Mouse (Mus musculus) cortical plate, adult 2 months (tissue): ENCODE measurements around the gene Ptprn2. TPM values are rescaled to one million over a fixed set of nuclear protein-coding genes. Genes with fewer than 3 reads are reported as not detected.
A peak's percentile ranks its signal among the peaks of the same experiment; 100 is the strongest.
"Not testable (repeated sequence)": the region's sequence is repeated elsewhere in the genome, so short reads cannot be mapped to it uniquely, and the experiment has no call there.

Experiments
- H3K27ac ChIP-seq: fragments of 200-500 bp; 2 replicates; pipeline ENCODE4 v1.5.1; 2012; ENCODE audit warnings: low read length, control low read depth, inconsistent platforms; ENCODE audit not compliant: insufficient read depth
- H3K4me1 ChIP-seq: fragments of 200-500 bp; 2 replicates; pipeline ENCODE4 v1.6.1; 2011; ENCODE audit warnings: low read length; ENCODE audit not compliant: control insufficient read depth, insufficient read depth
- H3K4me3 ChIP-seq: fragments of 200-500 bp; 2 replicates; pipeline ENCODE4 v1.5.1; 2011; ENCODE audit warnings: mild to moderate bottlenecking, low read length, control low read depth; ENCODE audit not compliant: insufficient read depth
- CTCF ChIP-seq: fragments of 200-500 bp; IDR thresholded peaks from 2 replicates; pipeline ENCODE4 v1.5.1; 2011; ENCODE audit warnings: mild to moderate bottlenecking, control low read depth, low read length; ENCODE audit not compliant: insufficient read depth; ENCODE audit errors: extremely low read depth
- POLR2A ChIP-seq: fragments of 200-500 bp; IDR thresholded peaks from 2 replicates; pipeline ENCODE4 v1.6.1; 2011; ENCODE audit warnings: mild to moderate bottlenecking, low read length, control low read depth; ENCODE audit not compliant: insufficient read depth; ENCODE audit errors: extremely low read depth
- polyA plus RNA-seq: library from polyadenylated mRNA; depleted of rRNA; stranded (reverse); fragments of >200 nt; gene quantifications from 2 replicates; pipeline ENCODE4 v1.2.3, GENCODE M21; 2012

The Ptprn2 gene
- polyA plus RNA-seq, 1 experiment = 165 TPM

- TF ChIP-seq CTCF = no peak
- no peak for TF ChIP-seq POLR2A
- no peak overlapping the region for H3K4me3 ChIP-seq
- H3K27ac ChIP-seq = no peak overlapping the region
- H3K4me1 ChIP-seq = peaks cover 13% of the 10 kb centered on the region
These were observed 67.8 kb downstream of the Ptprn2 start for GRCm38 (mm10) chr12:116553361-116553760.

- peak overlapping the region; percentile 80 for H3K27ac ChIP-seq
- H3K4me3 ChIP-seq = no peak overlapping the region
- TF ChIP-seq CTCF (no peak), POLR2A (no peak)
- H3K4me1 ChIP-seq = peaks cover 13% of the 10 kb centered on the region
These were observed 70.4 kb downstream of the Ptprn2 start for GRCm38 (mm10) chr12:116555964-116556363.

GRCm38 (mm10) chr12:116564441-116564840 is 78.9 kb downstream of the Ptprn2 start:
- Histone ChIP-seq H3K27ac (no peak overlapping the region), H3K4me1 (peaks cover 8% of the 10 kb centered on the region), H3K4me3 (no peak overlapping the region)
- TF ChIP-seq CTCF (no peak), POLR2A (no peak)

GRCm38 (mm10) chr12:116566672-116567071 is 81.2 kb downstream of the Ptprn2 start:
- H3K27ac ChIP-seq = no peak overlapping the region
- TF ChIP-seq CTCF (no peak), POLR2A (no peak)
- H3K4me1 ChIP-seq = peaks cover 8% of the 10 kb centered on the region
- no peak overlapping the region for H3K4me3 ChIP-seq

- no peak overlapping the region for H3K4me3 ChIP-seq
- TF ChIP-seq CTCF (no peak), POLR2A (no peak)
- H3K4me1 ChIP-seq = peaks cover 8% of the 10 kb centered on the region
- H3K27ac ChIP-seq = no peak overlapping the region
These were observed 81.7 kb downstream of the Ptprn2 start for GRCm38 (mm10) chr12:116567170-116567569.

GRCm38 (mm10) chr12:116569568-116569967 is 84.0 kb downstream of the Ptprn2 start:
- no peak for TF ChIP-seq CTCF
- no peak for TF ChIP-seq POLR2A
- H3K4me3 ChIP-seq = no peak overlapping the region
- H3K27ac ChIP-seq = no peak overlapping the region
- H3K4me1 ChIP-seq = peaks cover 9% of the 10 kb centered on the region

- Histone ChIP-seq H3K4me3 (no peak overlapping the region), H3K4me1 (peaks cover 12% of the 10 kb centered on the region), H3K27ac (no peak overlapping the region)
- TF ChIP-seq CTCF (no peak), POLR2A (no peak)
These were observed 88.6 kb downstream of the Ptprn2 start for GRCm38 (mm10) chr12:116574102-116574501.

GRCm38 (mm10) chr12:116574720-116575119 is 89.2 kb downstream of the Ptprn2 start:
- TF ChIP-seq POLR2A (no peak), CTCF (no peak)
- no peak overlapping the region for H3K4me3 ChIP-seq
- H3K27ac ChIP-seq = no peak overlapping the region
- H3K4me1 ChIP-seq = peaks cover 12% of the 10 kb centered on the region

GRCm38 (mm10) chr12:116577917-116578316 is 92.4 kb downstream of the Ptprn2 start:
- not testable (repeated sequence) for H3K4me3 ChIP-seq
- Histone ChIP-seq H3K27ac (peak overlapping the region; percentile 62), H3K4me1 (peaks cover 18% of the 10 kb centered on the region)

GRCm38 (mm10) chr12:116580827-116581544 is 95.5 kb downstream of the Ptprn2 start:
- peaks cover 15% of the 10 kb centered on the region for H3K4me1 ChIP-seq
- H3K27ac ChIP-seq = peak overlapping the region; percentile 36
- no peak overlapping the region for H3K4me3 ChIP-seq
- TF ChIP-seq CTCF (no peak), POLR2A (no peak)
